Mouse (Mus musculus) telencephalon, adult 2 months (tissue): ENCODE measurements at regions not wholly inside any gene's neighbourhood (a gene's known extent, or its start where the extent isn't known, plus 50 kb on each side); places are given as distances from the start of the nearest gene placed in this dataset.
"Not testable (repeated sequence)": the region's sequence is repeated elsewhere in the genome, so short reads cannot be mapped to it uniquely, and the experiment has no call there.

ENCODE experiments used
- DNase-seq: peaks from one replicate; pipeline ENCODE4 v3.0.0-alpha.2; 2011; ENCODE audit warnings: low read depth, low spot score

DNA sequence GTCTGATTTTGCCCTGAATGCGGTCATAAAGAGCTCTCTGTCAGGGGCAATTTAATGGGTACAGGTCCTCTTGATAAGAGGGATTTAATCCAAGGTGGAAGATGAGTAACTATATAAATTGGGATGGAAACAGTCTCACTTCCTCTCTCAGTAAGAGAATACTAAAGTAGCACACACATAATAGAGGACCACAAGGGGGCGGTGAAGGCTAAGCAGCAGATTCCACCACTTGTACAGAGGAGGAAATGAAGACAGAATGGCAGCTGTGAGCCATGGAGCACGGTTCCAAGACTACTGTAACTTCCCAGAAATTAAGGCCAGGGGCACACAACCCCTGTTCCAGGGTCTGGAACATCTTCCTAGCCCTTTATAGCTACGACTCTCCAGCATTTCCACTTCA lies 262.6 kb upstream of the Ywhaq start:
- DNase-seq = not testable (repeated sequence)

DNA sequence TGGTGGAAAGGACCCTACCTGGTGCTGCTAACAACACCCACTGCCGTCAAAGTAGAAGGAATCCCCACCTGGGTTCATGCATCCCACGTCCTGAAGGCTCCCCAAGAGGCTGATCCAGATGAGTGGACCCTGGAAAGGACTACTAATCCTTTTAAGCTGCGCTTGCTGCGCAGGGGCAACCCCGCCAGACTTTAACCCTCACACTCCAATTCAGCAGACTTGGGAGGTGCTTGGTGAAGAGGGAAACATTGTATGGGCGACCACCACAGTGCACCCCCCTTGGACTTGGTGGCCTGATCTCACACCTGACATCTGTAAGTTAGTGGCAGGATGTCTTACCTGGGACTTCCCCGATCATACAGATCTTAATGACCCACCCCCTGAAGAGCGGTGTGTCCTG lies 231.9 kb upstream of the Ywhaq start:
- DNase-seq = not testable (repeated sequence)

DNA sequence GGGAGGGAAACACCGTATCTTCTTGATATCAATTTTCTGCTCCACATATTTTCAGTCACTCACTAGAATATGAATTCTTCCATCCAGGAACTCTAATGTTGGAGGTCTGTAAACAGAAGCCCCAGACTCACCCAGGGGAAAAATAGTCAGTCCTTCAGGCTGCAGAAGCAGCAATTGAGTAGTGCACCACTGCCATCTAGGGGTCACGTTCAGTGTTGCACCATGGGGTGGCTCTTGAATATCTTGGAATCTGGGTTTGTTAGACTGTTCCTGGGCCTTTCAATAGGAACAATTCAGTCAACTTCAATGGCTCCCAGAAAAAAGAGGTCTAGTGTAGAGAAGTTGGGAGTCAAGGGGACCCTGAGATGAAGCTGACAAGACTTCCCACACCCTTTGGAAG lies 196.3 kb upstream of the Ywhaq start:
- DNase-seq = peak; percentile 2

DNA sequence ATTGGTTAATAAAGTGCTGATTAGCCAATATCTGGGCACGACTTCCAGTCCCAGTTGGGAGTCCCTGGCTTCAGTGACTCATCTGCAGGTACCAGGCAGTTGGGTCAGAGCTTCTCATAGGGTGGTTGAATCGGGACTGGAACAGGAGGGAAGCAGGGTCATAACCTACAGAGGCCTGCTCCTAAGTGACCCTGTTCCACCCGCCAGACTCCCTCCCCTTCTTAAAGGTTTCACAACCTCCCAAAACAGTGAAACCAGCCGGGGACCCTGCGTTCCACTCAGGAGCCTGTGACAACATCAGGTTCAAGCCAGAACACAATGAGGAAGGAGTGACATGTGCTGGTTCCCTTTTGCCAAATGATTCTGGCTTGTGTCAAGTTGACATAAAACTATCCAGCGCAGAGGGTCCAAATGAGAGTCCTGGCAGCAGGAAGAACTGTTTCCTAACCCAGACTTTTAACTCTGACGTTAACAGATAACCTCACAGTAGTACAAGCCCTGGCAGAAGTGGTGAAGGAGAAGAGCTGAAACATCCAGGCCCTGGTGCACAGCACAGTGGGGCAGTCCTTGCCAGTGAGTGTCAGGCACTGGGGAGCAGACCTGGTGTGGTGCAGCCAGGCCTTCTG lies 151.1 kb upstream of the Ywhaq start:
- no peak for DNase-seq

DNA sequence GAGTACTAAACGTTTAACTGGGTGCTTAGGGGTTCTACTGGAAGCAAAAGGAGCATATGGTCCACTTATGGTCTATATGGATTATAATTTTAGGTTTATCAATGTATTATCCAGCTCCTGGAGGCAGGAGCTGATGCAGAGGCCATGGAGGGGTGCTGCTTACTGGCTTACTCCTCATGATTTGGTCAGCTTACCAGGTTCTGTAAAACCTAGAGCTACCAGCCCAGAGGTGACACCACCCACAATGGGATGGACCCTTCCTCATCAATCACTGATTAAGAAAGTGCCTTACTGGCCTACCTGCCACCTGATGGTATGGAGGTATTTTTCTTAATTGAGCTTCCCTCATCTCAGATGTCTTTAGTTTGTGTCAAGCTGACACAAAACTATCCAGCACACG lies 126.5 kb upstream of the Ywhaq start:
- DNase-seq = not testable (repeated sequence)

DNA sequence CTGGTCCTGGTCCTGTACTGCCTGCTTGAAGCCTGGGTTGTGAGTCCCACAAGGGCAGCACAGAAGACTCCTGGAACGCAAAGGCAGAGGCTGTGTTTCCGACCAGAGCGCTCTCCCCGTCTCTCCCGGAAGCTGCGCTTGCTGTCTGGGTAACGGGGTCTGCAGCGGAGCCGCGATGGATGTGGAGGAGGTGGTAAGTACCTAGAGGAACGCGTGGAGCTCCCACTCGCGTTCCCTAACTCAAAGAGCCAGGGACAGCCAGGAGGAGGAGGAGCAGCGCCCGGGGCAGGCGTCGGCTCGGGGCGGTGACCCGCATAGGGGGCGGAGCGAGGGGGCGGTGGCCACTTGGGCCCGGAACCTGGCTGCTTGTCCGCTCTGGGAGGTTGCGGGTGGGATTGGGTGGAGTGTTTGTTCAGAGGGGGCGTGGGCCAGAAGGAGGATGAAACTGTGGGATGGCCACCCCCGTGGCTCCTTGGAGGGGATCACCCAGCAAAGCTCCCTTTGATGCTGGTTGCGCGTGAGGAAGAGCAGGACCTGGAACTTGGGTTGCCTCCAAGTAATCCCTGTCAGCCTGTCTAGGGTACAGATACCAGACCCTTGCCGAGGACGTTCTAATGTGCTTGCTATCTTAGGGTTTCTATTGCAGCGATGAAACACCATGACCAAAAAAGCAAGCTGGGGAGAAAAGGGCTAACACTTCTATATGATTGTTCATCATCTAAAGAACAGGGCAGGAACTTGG lies 125.9 kb upstream of the Ywhaq start:
- DNase-seq = peak; percentile 27

DNA sequence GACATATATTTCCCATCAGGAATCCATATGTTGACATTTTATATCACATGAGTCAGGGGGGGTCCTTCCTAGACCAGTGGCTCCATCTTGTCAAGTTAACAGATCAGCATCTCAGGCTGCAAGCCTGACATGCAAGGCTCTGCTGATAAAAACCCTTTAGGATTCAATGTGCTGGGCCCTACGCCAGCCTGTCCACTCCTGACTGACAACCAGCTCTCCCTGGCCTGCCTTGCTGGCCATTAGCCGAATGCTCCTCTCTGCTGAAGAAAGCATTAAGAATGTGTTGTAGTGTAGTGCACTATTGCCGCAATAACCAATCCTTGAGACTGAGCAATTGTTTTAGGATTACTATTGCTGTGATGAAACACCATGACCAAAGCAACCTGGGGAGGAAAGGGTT lies 114.3 kb upstream of the Ywhaq start:
- no peak for DNase-seq

DNA sequence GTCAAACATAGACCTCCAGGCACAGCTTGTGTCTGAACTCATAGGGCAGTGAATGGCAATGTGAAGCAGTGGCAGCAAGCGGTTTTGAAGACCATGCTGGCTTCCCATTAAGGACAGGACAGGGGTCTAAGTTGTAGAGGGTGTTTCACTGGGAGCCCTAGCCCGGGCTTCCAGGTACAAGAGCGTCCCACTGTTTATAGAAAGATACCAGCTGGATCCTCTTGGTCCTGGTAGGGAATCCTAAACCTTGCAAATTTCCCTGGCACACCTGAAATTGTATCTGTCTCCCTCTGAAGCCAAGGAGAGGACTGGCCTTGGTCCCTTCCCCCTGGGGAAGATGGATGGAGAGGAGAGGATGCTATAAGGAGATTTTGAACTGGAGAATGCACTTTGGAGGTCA lies 111.9 kb upstream of the Ywhaq start:
- DNase-seq = not testable (repeated sequence)

DNA sequence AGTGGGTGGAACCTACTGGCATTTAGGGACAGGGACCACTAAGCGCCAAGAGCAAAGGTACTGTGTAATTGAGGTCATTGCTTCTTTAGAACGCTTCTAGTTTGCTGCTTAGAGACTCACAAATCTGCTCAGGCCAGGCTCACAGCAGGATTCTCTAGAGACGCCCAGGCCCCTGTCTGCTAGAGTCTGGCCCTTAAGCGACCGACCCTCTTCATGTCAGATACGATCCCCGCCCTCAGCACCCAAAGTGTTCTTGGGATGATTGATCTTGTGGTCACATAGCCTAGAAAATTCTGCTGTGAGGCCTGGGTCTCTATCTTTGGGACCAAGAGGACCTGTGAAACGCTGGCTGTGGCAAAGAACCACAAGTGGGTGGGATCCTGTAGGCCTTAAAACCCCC lies 109.9 kb upstream of the Ywhaq start:
- DNase-seq = not testable (repeated sequence)

DNA sequence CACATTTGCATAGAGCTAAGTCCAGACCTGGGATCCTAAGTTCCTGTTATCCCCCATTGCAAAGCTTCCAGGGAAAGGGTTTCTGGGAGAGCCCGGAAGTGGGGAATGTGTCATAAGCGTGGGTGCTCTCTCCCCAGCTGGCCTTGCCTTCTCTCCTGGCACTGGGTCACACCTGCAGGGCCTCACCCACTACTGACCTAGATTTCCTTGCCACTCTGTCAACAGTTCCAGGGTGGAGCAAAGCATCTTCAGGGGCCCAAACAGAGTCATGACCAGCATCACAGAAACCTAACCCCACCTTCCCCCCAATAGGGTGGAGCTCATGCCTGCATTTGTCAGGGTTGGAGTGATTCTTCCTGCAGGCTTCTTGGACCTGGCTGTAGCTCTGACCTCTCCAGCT lies 109.5 kb upstream of the Ywhaq start:
- not testable (repeated sequence) for DNase-seq

DNA sequence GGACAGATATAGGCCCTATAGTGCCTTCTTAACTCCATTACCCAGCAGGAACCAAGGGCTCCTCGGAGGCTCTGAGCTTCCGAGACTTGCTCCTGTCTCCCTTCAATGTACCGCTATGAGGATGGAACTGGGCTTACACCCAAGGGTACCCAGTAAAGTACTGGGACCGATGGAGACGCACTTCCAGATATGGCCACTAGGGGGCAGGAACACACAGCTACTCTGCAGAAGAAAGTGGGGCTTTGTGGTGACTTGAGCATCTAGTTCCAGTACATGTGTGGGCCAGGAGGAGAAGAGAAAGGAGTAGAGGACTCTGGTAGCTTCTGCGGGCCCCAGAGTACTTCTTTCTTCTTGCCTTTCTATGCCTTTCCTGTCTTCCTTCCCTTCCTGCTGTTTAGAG lies 108.1 kb upstream of the Ywhaq start:
- not testable (repeated sequence) for DNase-seq

DNA sequence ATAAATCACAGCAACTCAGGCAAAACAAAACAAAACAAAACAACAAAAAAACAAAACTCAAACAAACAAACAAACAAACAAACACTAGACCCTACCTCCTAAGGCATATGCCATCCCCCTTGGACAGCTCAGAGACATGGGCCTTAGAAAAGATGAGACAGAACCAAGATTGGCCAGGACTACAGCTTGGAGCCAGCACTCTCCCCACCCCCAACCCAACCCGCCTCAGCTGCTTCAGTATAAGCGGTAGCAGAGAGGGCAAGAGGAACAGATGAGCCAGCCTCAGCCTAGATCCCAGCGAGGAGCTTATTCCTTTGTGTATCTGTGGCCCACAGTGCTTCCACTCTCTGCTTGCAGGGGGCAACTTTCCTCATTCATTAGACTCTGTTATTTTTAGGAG lies 105.2 kb upstream of the Ywhaq start:
- no peak for DNase-seq

DNA sequence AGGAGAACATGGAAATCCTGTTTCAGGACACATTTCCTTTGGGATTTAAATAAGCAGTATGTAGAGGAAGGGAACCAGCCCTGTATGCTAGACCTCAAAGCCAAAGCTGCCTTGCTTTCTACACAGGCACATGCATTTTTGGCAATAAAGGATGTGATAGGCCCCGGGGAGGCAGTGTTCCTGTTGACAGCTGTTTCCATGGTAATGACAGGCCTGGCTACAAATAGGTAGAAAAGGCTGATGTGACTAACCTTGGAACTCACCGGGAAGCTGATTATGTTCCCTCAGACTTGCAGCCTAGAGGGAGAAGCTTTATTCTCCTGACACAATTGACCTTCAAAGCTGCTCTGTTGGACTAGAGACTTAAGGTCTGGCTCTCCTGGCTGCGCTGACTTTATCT lies 101.6 kb upstream of the Ywhaq start:
- DNase-seq = no peak

DNA sequence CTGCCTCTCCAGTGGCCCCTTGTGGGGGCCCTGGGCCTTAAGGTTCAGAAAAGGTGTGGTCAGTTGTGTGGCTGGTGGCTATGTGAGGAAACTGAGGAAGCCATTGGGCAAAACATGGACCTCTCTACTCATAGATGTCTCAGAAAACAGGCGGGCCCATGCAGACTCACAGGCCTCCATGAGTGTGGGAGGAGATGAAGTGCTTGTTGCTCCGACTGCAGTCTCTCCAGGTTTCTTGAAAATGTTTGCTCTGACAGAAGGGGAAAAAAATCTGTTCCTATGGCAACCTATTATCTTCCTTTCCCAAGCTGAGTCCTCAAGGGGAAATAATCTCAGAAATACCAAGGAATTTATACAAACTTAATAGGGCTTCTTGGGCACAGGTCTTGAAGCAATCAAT lies 95.3 kb upstream of the Ywhaq start:
- DNase-seq = peak; percentile 76

DNA sequence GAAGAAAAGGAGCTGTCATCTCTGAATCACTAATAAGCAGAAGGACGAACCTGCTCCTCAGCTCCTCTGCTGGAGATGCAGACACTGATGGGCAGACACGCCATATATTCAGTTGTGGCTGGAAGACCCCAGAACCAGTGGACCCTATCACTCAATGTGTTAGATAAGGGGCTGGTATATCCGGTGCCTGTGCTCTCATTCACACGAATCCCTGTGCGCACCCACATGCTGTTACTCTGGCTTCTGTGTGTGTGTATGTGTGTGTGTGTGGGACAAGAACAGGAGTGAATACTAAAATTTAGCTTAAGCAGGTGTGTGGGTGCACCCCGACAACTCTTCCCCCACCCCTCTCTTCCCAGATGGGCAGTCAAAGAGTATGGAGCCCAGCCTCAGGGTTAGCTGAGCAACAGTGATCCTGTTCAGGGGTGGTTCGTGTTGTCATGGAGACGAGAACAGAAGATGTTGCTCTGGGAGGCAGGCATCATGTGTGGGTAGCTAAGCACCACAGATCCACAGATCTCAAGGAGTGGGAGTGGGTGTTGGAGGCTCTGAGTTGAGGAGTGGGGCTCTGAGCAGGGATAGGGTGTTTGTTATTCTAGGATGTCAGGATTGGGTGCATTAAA lies 93.7 kb upstream of the Ywhaq start:
- DNase-seq = peak; percentile 89

DNA sequence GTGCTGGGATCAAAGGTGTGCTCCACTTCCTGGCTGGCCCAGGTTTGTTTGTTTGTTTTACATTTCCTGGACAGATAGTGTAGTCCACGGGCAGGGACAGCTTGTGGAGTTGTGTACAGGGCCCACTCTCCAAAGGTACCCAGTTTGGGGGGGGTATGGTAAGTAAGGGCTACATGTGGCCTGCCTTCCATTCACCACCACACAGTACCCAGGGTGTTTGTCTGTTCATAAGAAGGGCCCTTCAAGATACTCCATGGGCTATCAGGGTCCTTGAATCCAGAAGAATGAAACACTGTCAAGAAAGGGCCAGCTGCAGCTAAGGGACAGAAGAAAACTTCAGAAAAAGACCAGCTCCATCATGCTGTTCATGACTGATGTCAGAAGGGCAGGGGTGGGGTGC lies 89.6 kb upstream of the Ywhaq start:
- DNase-seq = no peak

DNA sequence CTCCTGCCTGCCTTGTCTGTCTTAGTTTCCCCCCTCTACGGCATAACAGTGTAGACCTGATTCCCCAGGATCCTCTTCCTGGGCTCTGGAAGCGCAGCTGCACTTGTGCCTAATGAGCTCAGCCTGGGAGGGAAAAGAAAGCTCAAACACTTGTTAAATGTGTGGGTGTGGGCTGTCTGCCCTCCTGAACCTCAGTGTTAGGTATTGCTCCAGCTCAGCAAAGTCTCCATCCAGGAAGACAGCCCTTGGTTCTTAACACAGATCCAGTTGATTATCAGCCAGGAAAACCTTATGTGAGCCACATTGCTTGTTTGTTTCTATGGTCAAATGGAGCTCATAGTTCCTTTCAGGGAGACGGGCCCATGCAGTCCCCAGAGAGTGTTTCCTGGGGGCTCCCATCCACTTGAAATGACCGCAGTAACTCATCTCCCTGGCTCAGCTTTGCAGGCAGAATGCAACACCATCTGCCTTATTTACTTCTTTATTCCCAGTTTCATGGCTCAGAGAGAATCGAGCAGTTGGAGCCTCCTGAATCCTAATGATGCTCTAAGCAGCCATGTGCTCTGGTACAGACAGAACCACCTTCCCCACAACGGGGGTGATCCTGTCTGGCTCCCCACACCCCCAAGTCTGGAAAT lies 88.4 kb upstream of the Ywhaq start:
- no peak for DNase-seq

DNA sequence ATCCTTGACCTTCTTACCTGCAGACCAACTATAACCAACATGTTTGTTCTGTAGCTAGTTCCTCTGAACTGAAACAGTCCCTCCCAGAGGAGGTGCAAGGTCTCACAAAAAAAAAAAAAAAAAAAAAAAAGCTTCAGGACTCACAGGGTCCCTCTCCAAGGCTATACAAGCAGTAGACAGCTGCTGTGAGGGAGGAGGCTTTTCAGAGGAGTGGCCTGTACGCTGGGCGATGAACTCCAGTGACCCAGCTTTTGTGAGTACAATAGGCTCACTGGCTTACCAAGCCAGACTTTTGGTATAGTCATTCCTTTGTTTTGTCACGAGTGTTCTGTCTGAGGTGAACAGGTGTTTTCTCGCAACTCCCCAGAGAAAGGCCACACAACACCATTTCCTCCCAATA lies 85.8 kb upstream of the Ywhaq start:
- no peak for DNase-seq

DNA sequence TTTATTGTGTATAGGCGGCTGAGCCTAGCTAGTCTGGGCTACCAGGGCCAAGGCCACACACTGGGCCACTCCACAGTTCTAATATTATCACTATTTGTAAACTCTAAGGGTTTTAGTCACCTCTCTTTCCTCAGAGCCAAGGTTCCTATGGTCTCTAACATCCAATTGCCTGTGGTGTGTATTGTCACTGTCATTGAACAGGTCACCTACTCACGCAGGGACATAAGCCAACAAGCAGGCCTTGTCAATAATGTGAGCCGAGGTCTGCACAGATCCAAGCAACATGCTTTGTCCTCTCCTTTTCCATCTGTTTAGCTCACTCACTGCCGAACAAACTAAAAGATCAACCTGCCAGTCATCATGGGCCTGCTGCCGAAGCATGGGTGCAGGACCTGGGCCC lies 79.5 kb upstream of the Ywhaq start:
- no peak for DNase-seq

DNA sequence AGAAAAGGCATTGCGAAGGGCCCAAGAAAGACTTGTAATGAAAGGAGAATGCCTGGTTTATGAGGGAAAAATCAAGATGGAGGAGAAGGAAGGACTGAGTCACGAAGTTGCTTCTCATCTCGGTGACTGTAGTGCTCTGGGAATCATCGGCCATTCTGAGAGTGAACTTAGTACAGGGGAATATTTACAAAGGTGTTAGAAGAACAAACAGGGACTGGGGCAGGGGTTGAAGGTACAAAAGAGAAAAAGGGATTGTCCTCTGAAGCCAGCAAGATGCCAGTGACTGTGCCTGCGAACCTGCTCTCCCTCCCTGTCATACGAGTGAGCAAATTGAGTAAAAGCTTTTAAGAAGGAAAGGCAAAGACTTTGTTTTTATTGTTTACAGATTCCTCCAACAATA lies 78.1 kb upstream of the Ywhaq start:
- no peak for DNase-seq

DNA sequence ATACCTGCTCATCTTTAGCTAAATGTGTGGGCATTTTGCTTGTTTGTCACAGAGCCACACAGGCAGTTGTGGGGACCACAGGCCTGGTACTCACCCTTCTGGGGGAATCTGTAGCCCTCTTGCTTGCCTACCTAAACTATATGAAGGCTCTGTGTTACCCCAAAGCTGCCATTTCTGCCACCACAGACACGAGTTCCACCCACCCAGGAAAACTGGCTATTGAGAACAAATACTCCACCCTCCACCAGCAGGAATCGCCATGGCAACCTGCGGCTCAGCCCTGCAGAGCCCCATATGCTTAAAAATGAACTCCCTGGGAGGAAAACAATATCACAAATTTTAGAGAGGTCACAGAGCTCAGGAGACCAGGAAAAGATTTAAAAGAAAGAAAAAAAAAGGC lies 76.0 kb upstream of the Ywhaq start:
- DNase-seq = peak; percentile 44

DNA sequence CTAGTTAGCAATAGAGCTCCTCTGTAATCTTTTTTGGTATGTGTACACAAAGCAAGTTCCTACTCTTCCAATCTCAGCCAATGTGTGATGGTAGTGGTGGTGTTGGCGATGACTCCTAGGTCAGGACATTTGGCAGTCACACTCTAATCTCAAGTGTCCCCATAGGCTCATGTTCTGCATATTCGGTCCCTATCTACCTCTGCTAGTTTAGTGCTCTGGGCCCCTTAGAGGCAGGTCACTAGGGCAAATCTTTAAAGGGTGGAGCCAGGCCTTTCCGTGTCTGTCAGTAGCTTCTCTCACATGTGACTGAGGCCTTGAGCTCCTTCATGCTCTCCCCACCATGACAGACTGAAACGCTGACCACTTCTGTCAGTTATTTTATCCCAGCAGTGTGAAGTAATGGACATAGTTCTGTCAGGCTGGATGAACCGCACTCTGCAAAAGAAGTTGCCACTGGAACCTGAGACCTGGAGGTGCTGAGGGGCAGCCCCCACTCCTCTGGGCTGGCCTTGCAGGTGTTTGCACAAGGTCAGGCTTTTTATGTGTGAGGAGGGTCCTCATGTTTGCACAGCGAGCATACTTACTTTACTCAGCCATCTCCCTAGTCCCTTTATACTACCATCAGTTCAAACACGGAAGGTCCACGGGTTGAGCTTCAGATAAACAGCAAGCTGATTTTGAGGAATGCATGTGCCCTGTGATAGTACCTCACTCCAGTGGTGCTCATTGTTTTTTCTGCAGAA lies 75.3 kb upstream of the Ywhaq start:
- DNase-seq = no peak
